In genomic region chr9:45905811-45906237, GRCm38 (mm10) we compare ENCODE assay signal across 7 mouse cellular contexts. TPM values are rescaled to one million over a fixed set of nuclear protein-coding genes. Genes with fewer than 3 reads are reported as not detected.
A peak's percentile ranks its signal among the peaks of the same experiment; 100 is the strongest.
DNase-seq lines count a peak whose midpoint lies in the region; ATAC-seq and TF ChIP-seq lines count a peak whose summit lies in the region.

No protein-coding gene starts in this region.

- H3K9me3 ChIP-seq in kidney, embryonic 15.5 days (replicated peaks), result no peaks in the 10 kb centered on the region
- H3K9me3 ChIP-seq in stomach, embryonic 15.5 days, result no peaks in the 10 kb centered on the region

- peak overlapping the region; percentile 98 for H3K27ac ChIP-seq in kidney, embryonic 15.5 days
- H3K27ac ChIP-seq in macrophage, result no peak overlapping the region
- peak overlapping the region; percentile 98 for H3K27ac ChIP-seq in stomach, embryonic 15.5 days

- ATAC-seq in kidney, embryonic 15.5 days (replicated peaks; ENCODE audit: low FRiP score), result peak; percentile 69
- peak; percentile 32; the same call in 1 of the 2 replicates for ATAC-seq in stomach, embryonic 15.5 days (ENCODE audit: insufficient read depth, low FRiP score, low read depth)

- peaks cover 22% of the 10 kb centered on the region for H3K4me1 ChIP-seq in kidney, embryonic 15.5 days
- H3K4me1 ChIP-seq in stomach, embryonic 15.5 days, result peaks cover 7% of the 10 kb centered on the region

- H3K4me2 ChIP-seq in kidney, embryonic 15.5 days, result peak overlapping the region; percentile 88
- peak overlapping the region; percentile 77 for H3K4me2 ChIP-seq in stomach, embryonic 15.5 days

- peaks cover 62% of the 10 kb centered on the region for H3K79me2 ChIP-seq in macrophage (ENCODE audit: inconsistent target)

- WGBS in kidney, embryonic 15.5 days, result 0% methylated on average over 19 of the region's 27 CpGs
- whole genome bisulfite sequencing in macrophage (ENCODE audit: missing documents), result 0% methylated on average over 13 of the region's 27 CpGs
- under 1% methylated on average over 13 of the region's 27 CpGs for WGBS in stomach, embryonic 15.5 days

- peak overlapping the region; percentile 86 for H3K4me3 ChIP-seq in kidney, embryonic 15.5 days (replicated peaks)
- peak overlapping the region; percentile 69 for H3K4me3 ChIP-seq in macrophage (ENCODE audit: inconsistent target)
- H3K4me3 ChIP-seq in stomach, embryonic 15.5 days (replicated peaks), result peak overlapping the region; percentile 92

- H3K9ac ChIP-seq in kidney, embryonic 15.5 days, result peak overlapping the region; percentile 94
- peak overlapping the region; percentile 70 for H3K9ac ChIP-seq in stomach, embryonic 15.5 days

- DNase-seq in ovary, postnatal 36 days (ENCODE audit: low spot score), result peak; percentile 42
- DNase-seq in ovary, adult 18-20 months (ENCODE audit: low spot score), result no peak
- peak; percentile 45 for DNase-seq in brain, embryonic 14.5 days (ENCODE audit: low read depth)
- DNase-seq in forelimb bud, embryonic 11.5 days (ENCODE audit: low read depth, low spot score), result peak; percentile 34

- no peak for TF ChIP-seq POLR2A in brain, embryonic 14.5 days (IDR thresholded peaks at IDR 0.05; ENCODE audit: borderline replicate concordance, extremely low read depth, insufficient read depth, insufficient read length, poor library complexity, severe bottlenecking)

- H3K36me3 ChIP-seq in kidney, embryonic 15.5 days, result peaks cover 49% of the 10 kb centered on the region
- H3K36me3 ChIP-seq in macrophage (ENCODE audit: inconsistent target), result peaks cover 22% of the 10 kb centered on the region; the same call in 1 of the 2 replicates
- peaks cover 15% of the 10 kb centered on the region for H3K36me3 ChIP-seq in stomach, embryonic 15.5 days

- H3K27me3 ChIP-seq in kidney, embryonic 15.5 days, result no peaks in the 10 kb centered on the region
- H3K27me3 ChIP-seq in stomach, embryonic 15.5 days (replicated peaks), result no peaks in the 10 kb centered on the region

- no peak for TF ChIP-seq CTCF in brain, embryonic 14.5 days (IDR thresholded peaks at IDR 0.05; ENCODE audit: borderline replicate concordance, extremely low read depth, insufficient read depth, insufficient read length)

RNA-seq across cellular contexts. Expression of gene Pcsk7, which starts 0.5 kb away (rescaled TPM):
- polyA plus RNA-seq in brain, embryonic 14.5 days (2012; rRNA removed), result 40.3 and 48.7 TPM in 2 replicates
- polyA plus RNA-seq in kidney, embryonic 15.5 days (2015; fragmentation: Nextera tagmentation; extraction: Ambion mirVana), result 19.4 and 22.0 TPM in 2 replicates
- 100 to 1,000 TPM in 22 of 26 experiments, 10 to 100 TPM in 4; 68.2 to 200 (median 119) TPM for total RNA-seq in macrophage (2018; cell fraction: chromatin; rRNA removed)
- 10 to 100 TPM; 13.6 to 28.3 (median 18.6) TPM for total RNA-seq in macrophage (2018; cell fraction: cytosol; rRNA removed)
- 100 to 1,000 TPM in 2 of 26 experiments, 10 to 100 TPM in 24; 47.1 to 195 (median 76.8) TPM for total RNA-seq in macrophage (2018; cell fraction: nucleus; rRNA removed)
- 11.9 to 20.7 TPM (median 16.3 TPM) in 3 replicates for polyA plus RNA-seq in macrophage (2018)
- 19.2 and 21.0 TPM in 2 replicates for polyA plus RNA-seq in stomach, embryonic 15.5 days (2015; fragmentation: Nextera tagmentation; extraction: Ambion mirVana)

RNA-seq across cellular contexts. Expression of gene Rnf214, which starts 0.9 kb away (rescaled TPM):
- 50.6 and 68.0 TPM in 2 replicates for polyA plus RNA-seq in brain, embryonic 14.5 days (2012; rRNA removed)
- 57.4 and 62.3 TPM in 2 replicates for polyA plus RNA-seq in kidney, embryonic 15.5 days (2015; fragmentation: Nextera tagmentation; extraction: Ambion mirVana)
- total RNA-seq in macrophage (2018; cell fraction: chromatin; rRNA removed), result 100 to 1,000 TPM in 18 of 26 experiments, 10 to 100 TPM in 8; 36.2 to 226 (median 145) TPM
- 10 to 100 TPM; 24.4 to 50.7 (median 39.8) TPM for total RNA-seq in macrophage (2018; cell fraction: cytosol; rRNA removed)
- 100 to 1,000 TPM in 5 of 26 experiments, 10 to 100 TPM in 21; 33.3 to 106 (median 74.4) TPM for total RNA-seq in macrophage (2018; cell fraction: nucleus; rRNA removed)
- 17.7 to 39.2 TPM (median 25.2 TPM) in 3 replicates for polyA plus RNA-seq in macrophage (2018)
- 40.6 and 45.9 TPM in 2 replicates for polyA plus RNA-seq in stomach, embryonic 15.5 days (2015; fragmentation: Nextera tagmentation; extraction: Ambion mirVana)

RNA-seq across cellular contexts. Expression of gene Tagln, which starts 30.0 kb away (rescaled TPM):
- 5.7 and 7.3 TPM in 2 replicates for polyA plus RNA-seq in brain, embryonic 14.5 days (2012; rRNA removed)
- 56.4 and 108 TPM in 2 replicates for polyA plus RNA-seq in kidney, embryonic 15.5 days (2015; fragmentation: Nextera tagmentation; extraction: Ambion mirVana)
- total RNA-seq in macrophage (2018; cell fraction: chromatin; rRNA removed), result 10 to 100 TPM in 1 of 26 experiments, 1 to 10 TPM in 20, under 1 TPM in 3, not detected in 2; 0.46 to 50.5 (median 2.8) TPM
- under 1 TPM in 13 of 26 experiments, not detected in 13; 0.10 to 0.48 (median 0.18) TPM for total RNA-seq in macrophage (2018; cell fraction: cytosol; rRNA removed)
- 1 to 10 TPM in 15 of 26 experiments, under 1 TPM in 6, not detected in 5; 0.38 to 8.2 (median 1.3) TPM for total RNA-seq in macrophage (2018; cell fraction: nucleus; rRNA removed)
- polyA plus RNA-seq in macrophage (2018), result 0.29 to 2.3 TPM in 2 of 3 replicates, not detected in the other
- 380 and 441 TPM in 2 replicates for polyA plus RNA-seq in stomach, embryonic 15.5 days (2015; fragmentation: Nextera tagmentation; extraction: Ambion mirVana)

RNA-seq across cellular contexts. Expression of gene Sidt2, which starts 49.2 kb away (rescaled TPM):
- 85.4 and 101 TPM in 2 replicates for polyA plus RNA-seq in brain, embryonic 14.5 days (2012; rRNA removed)
- polyA plus RNA-seq in kidney, embryonic 15.5 days (2015; fragmentation: Nextera tagmentation; extraction: Ambion mirVana), result 37.3 and 39.3 TPM in 2 replicates
- total RNA-seq in macrophage (2018; cell fraction: chromatin; rRNA removed), result 100 to 1,000 TPM in 23 of 26 experiments, 10 to 100 TPM in 3; 72.4 to 298 (median 167) TPM
- 100 to 1,000 TPM in 13 of 26 experiments, 10 to 100 TPM in 13; 44.5 to 165 (median 81.6) TPM for total RNA-seq in macrophage (2018; cell fraction: cytosol; rRNA removed)
- total RNA-seq in macrophage (2018; cell fraction: nucleus; rRNA removed), result 100 to 1,000 TPM in 13 of 26 experiments, 10 to 100 TPM in 13; 65.9 to 220 (median 115) TPM
- polyA plus RNA-seq in macrophage (2018), result 48.8 to 139 TPM (median 91.4 TPM) in 3 replicates
- 43.8 and 47.9 TPM in 2 replicates for polyA plus RNA-seq in stomach, embryonic 15.5 days (2015; fragmentation: Nextera tagmentation; extraction: Ambion mirVana)
